Comparison of ENCODE assay signal across 14 mouse cellular contexts in genomic region chr10:109919515-109919914, GRCm38 (mm10).
DNase-seq lines count a peak whose midpoint lies in the region; ATAC-seq and TF ChIP-seq lines count a peak whose summit lies in the region.
"Had no signal": no experiment of that assay in that cellular context is flagged by ENCODE, and none has a peak within 500 bp of the region (broad histone marks: within the 10 kb centered on the region; RNA-seq: fewer than 3 reads in every experiment).

No protein-coding gene starts in this region.

- H3K27me3 ChIP-seq in heart, postnatal 0 days (ENCODE audit: control insufficient read depth, insufficient read depth, low read length), result no peaks in the 10 kb centered on the region
- no peaks in the 10 kb centered on the region for H3K27me3 ChIP-seq in liver, postnatal 0 days (ENCODE audit: insufficient read depth, low read length)
- no peaks in the 10 kb centered on the region for H3K27me3 ChIP-seq in embryonic facial prominence, embryonic 10.5 days (replicated peaks; ENCODE audit: low read depth, poor library complexity, severe bottlenecking)

- no peaks in the 10 kb centered on the region for H3K9me3 ChIP-seq in heart, postnatal 0 days (replicated peaks; ENCODE audit: control insufficient read depth, low read length)
- H3K9me3 ChIP-seq in liver, postnatal 0 days (ENCODE audit: low read length), result no peaks in the 10 kb centered on the region
- H3K9me3 ChIP-seq in embryonic facial prominence, embryonic 10.5 days, result no peaks in the 10 kb centered on the region

- no peak overlapping the region for H3K27ac ChIP-seq in heart, postnatal 0 days (ENCODE audit: low read depth)
- H3K27ac ChIP-seq in liver, postnatal 0 days (ENCODE audit: low read depth), result no peak overlapping the region
- no peak overlapping the region for H3K27ac ChIP-seq in embryonic facial prominence, embryonic 10.5 days (replicated peaks)
- H3K27ac ChIP-seq: macrophage had no signal

- intact Hi-C loops in heart, postnatal 36 days (cut with DNase I), result no loop called here

- H3K9ac ChIP-seq in heart, postnatal 0 days (replicated peaks; ENCODE audit: low read depth, low read length), result no peak overlapping the region
- H3K9ac ChIP-seq in liver, postnatal 0 days (replicated peaks), result no peak overlapping the region

- no peak overlapping the region for H3K4me2 ChIP-seq in heart, postnatal 0 days (ENCODE audit: low read depth, low read length)
- no peak overlapping the region for H3K4me2 ChIP-seq in liver, postnatal 0 days (ENCODE audit: low read depth, low read length)

- 37% methylated on average over 1 of the region's 1 CpGs for WGBS in heart, postnatal 0 days
- WGBS in liver, postnatal 0 days (ENCODE audit: insufficient replicate concordance), result 35% methylated on average over 1 of the region's 1 CpGs
- 52% methylated on average over 1 of the region's 1 CpGs for WGBS in embryonic facial prominence, embryonic 10.5 days

- peak; percentile 25 for TF ChIP-seq CTCF in heart, postnatal 0 days (IDR thresholded peaks at IDR 0.05; ENCODE audit: low read depth)
- peak; percentile 40 for TF ChIP-seq CTCF in liver, postnatal 0 days (IDR thresholded peaks at IDR 0.05; ENCODE audit: low read depth)

- TF ChIP-seq EP300 in heart, postnatal 0 days (IDR thresholded peaks at IDR 0.05; ENCODE audit: low read depth), result no peak
- TF ChIP-seq EP300 in liver, postnatal 0 days (IDR thresholded peaks at IDR 0.05; ENCODE audit: low read depth), result no peak

- DNase-seq in heart, postnatal 0 days (ENCODE audit: low spot score), result no peak
- DNase-seq in heart, postnatal 36 days, result no peak
- DNase-seq in liver, postnatal 0 days, result no peak
- no peak for DNase-seq in liver
- DNase-seq in ES-CJ7 (ENCODE audit: low read depth, low spot score), result peak; percentile 28
- peak; percentile 13 for DNase-seq in embryonic facial prominence, embryonic 10.5 days (ENCODE audit: low spot score)
- no peak for DNase-seq in right cerebral cortex, postnatal 36 days (ENCODE audit: low spot score in 2 of 2)
- DNase-seq: gastrocnemius, postnatal 25 days; heart, postnatal 10 days; left cerebral cortex, postnatal 4 days; right cerebral cortex, postnatal 14 days had no signal

- no peak for ATAC-seq in heart, postnatal 0 days (ENCODE audit: insufficient read depth, low read depth)
- ATAC-seq in liver, postnatal 0 days, result no peak
- ATAC-seq in erythroblast, adult 5-6 weeks (replicated peaks; ENCODE audit: low FRiP score, poor library complexity, severe bottlenecking), result no peak

- H3K36me3 ChIP-seq in heart, postnatal 0 days (replicated peaks; ENCODE audit: control insufficient read depth, insufficient read depth, low read length), result no peaks in the 10 kb centered on the region
- no peaks in the 10 kb centered on the region for H3K36me3 ChIP-seq in liver, postnatal 0 days (replicated peaks; ENCODE audit: insufficient read depth, low read length)
- H3K36me3 ChIP-seq in embryonic facial prominence, embryonic 10.5 days (replicated peaks), result no peaks in the 10 kb centered on the region

- H3K4me1 ChIP-seq in heart, postnatal 0 days (ENCODE audit: control insufficient read depth, insufficient read depth), result no peaks in the 10 kb centered on the region
- H3K4me1 ChIP-seq in liver, postnatal 0 days (ENCODE audit: insufficient read depth), result no peaks in the 10 kb centered on the region
- H3K4me1 ChIP-seq in embryonic facial prominence, embryonic 10.5 days, result peaks cover 7% of the 10 kb centered on the region; the same call in 1 of the 2 replicates

- H3K4me3 ChIP-seq in heart, postnatal 0 days (ENCODE audit: low read depth, low read length), result no peak overlapping the region
- no peak overlapping the region for H3K4me3 ChIP-seq in liver, postnatal 0 days (ENCODE audit: low read depth, low read length)
- no peak overlapping the region for H3K4me3 ChIP-seq in embryonic facial prominence, embryonic 10.5 days
- H3K4me3 ChIP-seq: myocyte had no signal

Comparison
In these comparisons a context has a peak if more than half of its experiments do, and no peak if none do; other contexts are left out.
1. DNase-seq: peak in ES-CJ7 (single experiment) and embryonic facial prominence, embryonic 10.5 days (single experiment); none in heart, postnatal 0 days (single experiment), heart, postnatal 36 days (0 of 2), liver, postnatal 0 days (single experiment), liver (single experiment) and right cerebral cortex, postnatal 36 days (0 of 2).